Mouse (Mus musculus) intestine, embryonic 15.5 days (tissue): Measurements from ENCODE around the gene Adamts17. TPM values are rescaled to one million over a fixed set of nuclear protein-coding genes. Genes with fewer than 3 reads are reported as not detected.

Experiments
- ATAC-seq: fragments of 200-750 bp; cut with Nextera tagmentation; 2 replicates; pipeline ENCODE4 v1.8.0; 2017; ENCODE audit warnings: moderate TSS enrichment, moderate library complexity
- H3K27ac ChIP-seq: fragments of 300-500 bp; sonication (generic); 2 replicates; pipeline ENCODE4 v1.5.1; 2015; ENCODE audit warnings: mild to moderate bottlenecking, inconsistent platforms
- H3K27me3 ChIP-seq: fragments of 300-500 bp; sonication (generic); replicated peaks from 2 replicates; pipeline ENCODE4 v1.6.1; 2015; ENCODE audit warnings: inconsistent platforms
- H3K36me3 ChIP-seq: fragments of 300-500 bp; sonication (generic); 2 replicates; pipeline ENCODE4 v1.6.1; 2015; ENCODE audit warnings: inconsistent platforms
- H3K4me1 ChIP-seq: fragments of 300-500 bp; sonication (generic); replicated peaks from 2 replicates; pipeline ENCODE4 v1.6.1; 2015; ENCODE audit warnings: inconsistent platforms
- H3K4me2 ChIP-seq: fragments of 300-500 bp; sonication (generic); replicated peaks from 2 replicates; pipeline ENCODE4 v1.6.1; 2015; ENCODE audit warnings: mild to moderate bottlenecking, inconsistent platforms
- H3K4me3 ChIP-seq: fragments of 300-500 bp; sonication (generic); replicated peaks from 2 replicates; pipeline ENCODE4 v1.5.1; 2015; ENCODE audit warnings: inconsistent platforms
- H3K9ac ChIP-seq: fragments of 300-500 bp; sonication (generic); 2 replicates; pipeline ENCODE4 v1.6.1; 2015; ENCODE audit warnings: inconsistent platforms
- H3K9me3 ChIP-seq: fragments of 300-500 bp; sonication (generic); 2 replicates; pipeline ENCODE4 v1.6.1; 2016; ENCODE audit warnings: inconsistent platforms
- WGBS: fragments of 180-500 bp; shearing (Covaris S2); methylation state at CpG from one replicate; pipeline ENCODE4 v1.1.7; 2015; 5-methylcytosine and 5-hydroxymethylcytosine counted together
- polyA plus RNA-seq: library from polyadenylated mRNA; unstranded; fragments of >200 nt; fragmentation: Nextera tagmentation; extraction: Ambion mirVana; gene quantifications from 2 replicates; pipeline ENCODE4 v1.2.1, GENCODE M21; 2015

Gene Adamts17
- polyA plus RNA-seq, 1 experiment from 2014 or later: 3.3 TPM

DNA sequence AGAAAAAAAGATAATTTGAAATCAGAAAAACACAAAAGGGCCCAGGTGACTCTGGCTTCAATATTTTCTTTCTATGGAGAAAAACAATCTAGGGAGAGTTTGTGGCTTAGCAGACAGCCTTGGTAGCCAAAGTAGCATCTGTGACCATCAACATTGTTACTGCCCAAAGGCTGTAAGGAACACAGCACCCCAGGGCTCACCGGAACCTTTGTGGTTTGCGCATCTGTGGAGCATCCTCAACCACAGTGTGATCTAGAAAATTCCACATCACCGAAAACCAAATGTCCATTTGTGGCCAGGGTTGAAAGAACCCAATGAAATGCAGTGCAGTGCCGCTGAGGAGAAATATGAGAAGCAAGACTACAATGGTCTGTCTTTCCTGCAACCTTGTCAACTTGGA, 27.2 kb upstream of the Adamts17 start:
- Histone ChIP-seq H3K9me3 (no peaks in the 10 kb centered on the region), H3K9ac (no peak overlapping the region), H3K27ac (no peak overlapping the region), H3K4me2 (no peak overlapping the region), H3K27me3 (no peaks in the 10 kb centered on the region), H3K4me3 (no peak overlapping the region), H3K36me3 (no peaks in the 10 kb centered on the region), H3K4me1 (no peaks in the 10 kb centered on the region)
- ATAC-seq: no peak
- 86% methylated on average over 4 of the region's 4 CpGs for WGBS

GRCm38 (mm10) chr7:66812737-66813136, 26.8 kb upstream of the Adamts17 start:
- 30% methylated on average over 9 of the region's 9 CpGs for WGBS
- Histone ChIP-seq H3K27ac (no peak overlapping the region), H3K27me3 (no peaks in the 10 kb centered on the region), H3K9ac (no peak overlapping the region), H3K4me1 (no peaks in the 10 kb centered on the region), H3K9me3 (no peaks in the 10 kb centered on the region), H3K36me3 (no peaks in the 10 kb centered on the region), H3K4me2 (no peak overlapping the region), H3K4me3 (no peak overlapping the region)
- no peak for ATAC-seq

- no peak overlapping the region for H3K27ac ChIP-seq
- no peaks in the 10 kb centered on the region for H3K9me3 ChIP-seq
- H3K4me3 ChIP-seq: no peak overlapping the region
- H3K9ac ChIP-seq: no peak overlapping the region
- no peak overlapping the region for H3K4me2 ChIP-seq
- H3K4me1 ChIP-seq: no peaks in the 10 kb centered on the region
- WGBS: 73% methylated on average over 1 of the region's 1 CpGs
- no peaks in the 10 kb centered on the region for H3K27me3 ChIP-seq
- no peak for ATAC-seq
- H3K36me3 ChIP-seq: no peaks in the 10 kb centered on the region
These were observed 26.4 kb upstream of the Adamts17 start for GRCm38 (mm10) chr7:66813172-66813571.

DNA sequence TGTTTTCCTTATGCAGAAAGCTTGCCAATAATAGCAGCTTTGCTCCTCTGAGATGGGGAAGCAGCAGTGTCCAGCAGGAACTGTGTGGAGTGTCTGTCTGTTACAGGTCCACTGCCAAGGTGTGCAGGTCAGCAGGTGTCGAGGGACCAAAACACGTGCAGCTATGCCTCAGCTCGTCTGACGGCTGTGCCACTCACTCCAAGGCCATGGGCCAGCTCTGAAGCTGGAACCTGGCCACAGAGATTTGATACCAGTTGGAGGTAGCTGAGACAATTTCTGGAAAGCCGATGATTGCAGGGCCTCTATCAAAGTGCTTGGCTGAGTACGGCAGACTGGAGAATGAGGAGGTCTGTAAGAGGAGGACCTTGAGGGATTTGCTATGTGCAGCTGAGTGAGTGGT, 24.0 kb upstream of the Adamts17 start:
- no peak for ATAC-seq
- 90% methylated on average over 6 of the region's 6 CpGs for WGBS
- no peaks in the 10 kb centered on the region for H3K9me3 ChIP-seq

GRCm38 (mm10) chr7:66820034-66820433, 19.5 kb upstream of the Adamts17 start:
- H3K4me3 ChIP-seq: no peak overlapping the region
- no peak overlapping the region for H3K4me2 ChIP-seq
- no peak overlapping the region for H3K9ac ChIP-seq
- no peak overlapping the region for H3K27ac ChIP-seq
- H3K27me3 ChIP-seq: no peaks in the 10 kb centered on the region
- 30% methylated on average over 6 of the region's 6 CpGs for WGBS
- no peaks in the 10 kb centered on the region for H3K9me3 ChIP-seq
- 0 out of 2 replicates have a peak, but pooled peaks cover 6% of the 10 kb centered on the region for H3K4me1 ChIP-seq
- no peaks in the 10 kb centered on the region for H3K36me3 ChIP-seq
- peak; percentile 65; the same call in 1 of the 2 replicates for ATAC-seq

More for the DNA sequence above, 24.0 kb upstream of the Adamts17 start:
- Histone ChIP-seq H3K27me3 (no peaks in the 10 kb centered on the region), H3K36me3 (no peaks in the 10 kb centered on the region), H3K9ac (no peak overlapping the region), H3K4me1 (no peaks in the 10 kb centered on the region), H3K4me2 (no peak overlapping the region), H3K4me3 (no peak overlapping the region), H3K27ac (no peak overlapping the region)

DNA sequence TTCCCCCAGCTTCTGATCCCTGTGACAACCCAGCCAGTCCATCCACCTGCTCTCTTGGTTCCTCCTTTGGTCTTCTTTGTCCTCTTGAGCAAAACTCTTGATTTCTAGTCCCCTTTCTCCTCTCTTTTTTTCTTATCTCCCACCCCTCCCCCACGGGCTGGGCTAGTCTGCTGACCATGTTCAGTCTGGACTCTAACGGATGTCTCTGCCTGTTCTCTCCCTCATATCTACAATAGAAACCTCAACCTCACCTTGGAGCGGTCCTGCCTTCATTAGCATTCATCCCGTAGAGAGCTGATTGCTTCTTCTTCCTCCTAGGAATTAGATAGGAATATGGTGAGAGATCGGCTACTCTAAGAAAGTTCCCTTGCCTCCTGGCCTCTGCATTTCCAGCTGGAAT, 8.7 kb upstream of the Adamts17 start:
- peak overlapping the region; percentile 26; the same call in 1 of the 2 replicates for H3K4me2 ChIP-seq

DNA sequence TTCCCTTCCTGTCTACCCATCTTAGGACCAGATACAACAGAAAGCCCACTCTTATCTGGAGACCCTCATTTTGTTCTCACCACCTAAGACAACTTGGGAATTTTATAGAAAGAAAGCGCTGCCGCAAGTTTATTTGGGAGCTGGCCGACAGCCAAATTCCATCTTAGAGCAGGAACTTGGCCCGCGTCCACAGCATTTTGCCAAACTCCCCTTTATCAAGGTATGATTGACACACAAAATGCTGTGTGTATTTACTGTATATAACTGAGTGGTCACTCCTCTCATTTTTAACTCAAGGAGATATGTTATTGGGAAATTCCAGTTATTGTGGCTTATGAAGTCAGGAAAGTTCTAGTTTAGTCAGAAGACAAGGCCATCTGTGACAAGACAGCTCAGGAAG, 8.2 kb upstream of the Adamts17 start:
- no peak for ATAC-seq

More for the DNA sequence above, 8.7 kb upstream of the Adamts17 start:
- Histone ChIP-seq H3K4me1 (no peaks in the 10 kb centered on the region; the same call in 1 of the 2 replicates), H3K9ac (no peak overlapping the region), H3K4me3 (no peak overlapping the region), H3K27me3 (no peaks in the 10 kb centered on the region), H3K27ac (no peak overlapping the region), H3K9me3 (no peaks in the 10 kb centered on the region), H3K36me3 (no peaks in the 10 kb centered on the region)
- no peak for ATAC-seq
- WGBS: 55% methylated on average over 5 of the region's 5 CpGs

GRCm38 (mm10) chr7:66840008-66840719, 629 bp downstream of the Adamts17 start:
- Histone ChIP-seq H3K9ac (peak overlapping the region; percentile 63), H3K4me1 (peaks cover 22% of the 10 kb centered on the region), H3K9me3 (no peaks in the 10 kb centered on the region), H3K4me2 (peak overlapping the region; percentile 100), H3K27me3 (0 out of 2 replicates have a peak, but pooled peaks cover 2% of the 10 kb centered on the region), H3K27ac (peak overlapping the region; percentile 62), H3K36me3 (no peaks in the 10 kb centered on the region), H3K4me3 (peak overlapping the region; percentile 67)
- ATAC-seq: peak; percentile 44
- under 1% methylated on average over 76 of the region's 76 CpGs for WGBS

More for the DNA sequence above, 8.2 kb upstream of the Adamts17 start:
- Histone ChIP-seq H3K4me1 (no peaks in the 10 kb centered on the region; the same call in 1 of the 2 replicates), H3K4me2 (peak overlapping the region; percentile 26; the same call in 1 of the 2 replicates), H3K27ac (no peak overlapping the region), H3K9me3 (no peaks in the 10 kb centered on the region), H3K36me3 (no peaks in the 10 kb centered on the region), H3K4me3 (no peak overlapping the region), H3K27me3 (no peaks in the 10 kb centered on the region), H3K9ac (no peak overlapping the region)
- 32% methylated on average over 5 of the region's 5 CpGs for WGBS

GRCm38 (mm10) chr7:66841165-66841564, 1.6 kb downstream of the Adamts17 start:
- peaks cover 22% of the 10 kb centered on the region for H3K4me1 ChIP-seq
- no peak overlapping the region for H3K9ac ChIP-seq
- H3K4me2 ChIP-seq: peak overlapping the region; percentile 100
- 77% methylated on average over 7 of the region's 7 CpGs for WGBS
- no peaks in the 10 kb centered on the region for H3K36me3 ChIP-seq
- ATAC-seq: no peak
- peak overlapping the region; percentile 67; the same call in 1 of the 2 replicates for H3K4me3 ChIP-seq
- no peaks in the 10 kb centered on the region for H3K9me3 ChIP-seq
- 0 out of 2 replicates have a peak, but pooled peaks cover 2% of the 10 kb centered on the region for H3K27me3 ChIP-seq
- 0 out of 2 replicates have a peak overlapping the region, but pooled peaks have one; percentile 11 for H3K27ac ChIP-seq

- ATAC-seq: peak; percentile 24
- WGBS: 28% methylated on average over 10 of the region's 10 CpGs
- peak overlapping the region; percentile 24; the same call in 1 of the 2 replicates for H3K4me2 ChIP-seq
- H3K9ac ChIP-seq: no peak overlapping the region
- peak overlapping the region; percentile 83 for H3K27ac ChIP-seq
- H3K4me3 ChIP-seq: no peak overlapping the region
- H3K27me3 ChIP-seq: 0 out of 2 replicates have a peak, but pooled peaks cover 2% of the 10 kb centered on the region
- H3K4me1 ChIP-seq: peaks cover 26% of the 10 kb centered on the region
- no peaks in the 10 kb centered on the region for H3K9me3 ChIP-seq
- H3K36me3 ChIP-seq: no peaks in the 10 kb centered on the region
These were observed 2.5 kb downstream of the Adamts17 start for GRCm38 (mm10) chr7:66842021-66842420.

GRCm38 (mm10) chr7:66843846-66844245, 4.3 kb downstream of the Adamts17 start:
- no peak for ATAC-seq
- Histone ChIP-seq H3K4me1 (peaks cover 26% of the 10 kb centered on the region), H3K27ac (peak overlapping the region; percentile 83; the same call in 1 of the 2 replicates), H3K9me3 (no peaks in the 10 kb centered on the region), H3K4me3 (no peak overlapping the region), H3K27me3 (0 out of 2 replicates have a peak, but pooled peaks cover 2% of the 10 kb centered on the region), H3K36me3 (no peaks in the 10 kb centered on the region), H3K9ac (no peak overlapping the region), H3K4me2 (no peak overlapping the region)
- 58% methylated on average over 2 of the region's 2 CpGs for WGBS

GRCm38 (mm10) chr7:66846582-66846981, 7.0 kb downstream of the Adamts17 start:
- 80% methylated on average over 6 of the region's 6 CpGs for WGBS
- H3K4me2 ChIP-seq: no peak overlapping the region
- no peaks in the 10 kb centered on the region for H3K36me3 ChIP-seq
- H3K27me3 ChIP-seq: no peaks in the 10 kb centered on the region
- H3K27ac ChIP-seq: no peak overlapping the region
- no peaks in the 10 kb centered on the region for H3K9me3 ChIP-seq
- peaks cover 21% of the 10 kb centered on the region for H3K4me1 ChIP-seq
- no peak; the same call in 1 of the 2 replicates for ATAC-seq
- no peak overlapping the region for H3K9ac ChIP-seq
- no peak overlapping the region for H3K4me3 ChIP-seq
